Mouse (Mus musculus): ENCODE measurements around the gene Ifit3b.

GRCm38 (mm10) chr19:34571080-34571479 lies 36.7 kb upstream of the Ifit3b start:
- TF ChIP-seq GATA1 (IDR thresholded peaks at IDR 0.05; ENCODE audit: low read length) (no peak), TAL1 (IDR thresholded peaks at IDR 0.05; ENCODE audit: low read length) (no peak)

All from erythroblast, embryonic 14.5 days (primary cell).